Mouse (Mus musculus) B cell, adult (primary cell): ENCODE data around the gene Plekha6. TPM values are rescaled to one million over a fixed set of nuclear protein-coding genes. Genes with fewer than 3 reads are reported as not detected.

Experiments
- total RNA-seq: library from RNA; stranded (reverse); gene quantifications from 4 replicates; pipeline ENCODE4 v1.2.4, GENCODE M21; 2023; ENCODE audit not compliant: inconsistent age

Plekha6 gene
- 3.5 to 6.4 TPM (median 3.9 TPM) in 4 replicates for total RNA-seq

GRCm38 (mm10) chr1:133163820-133164431 is at the start of gene Plekha6:
Plekha6 (plus strand) TSS chr1:133164210.

DNA sequence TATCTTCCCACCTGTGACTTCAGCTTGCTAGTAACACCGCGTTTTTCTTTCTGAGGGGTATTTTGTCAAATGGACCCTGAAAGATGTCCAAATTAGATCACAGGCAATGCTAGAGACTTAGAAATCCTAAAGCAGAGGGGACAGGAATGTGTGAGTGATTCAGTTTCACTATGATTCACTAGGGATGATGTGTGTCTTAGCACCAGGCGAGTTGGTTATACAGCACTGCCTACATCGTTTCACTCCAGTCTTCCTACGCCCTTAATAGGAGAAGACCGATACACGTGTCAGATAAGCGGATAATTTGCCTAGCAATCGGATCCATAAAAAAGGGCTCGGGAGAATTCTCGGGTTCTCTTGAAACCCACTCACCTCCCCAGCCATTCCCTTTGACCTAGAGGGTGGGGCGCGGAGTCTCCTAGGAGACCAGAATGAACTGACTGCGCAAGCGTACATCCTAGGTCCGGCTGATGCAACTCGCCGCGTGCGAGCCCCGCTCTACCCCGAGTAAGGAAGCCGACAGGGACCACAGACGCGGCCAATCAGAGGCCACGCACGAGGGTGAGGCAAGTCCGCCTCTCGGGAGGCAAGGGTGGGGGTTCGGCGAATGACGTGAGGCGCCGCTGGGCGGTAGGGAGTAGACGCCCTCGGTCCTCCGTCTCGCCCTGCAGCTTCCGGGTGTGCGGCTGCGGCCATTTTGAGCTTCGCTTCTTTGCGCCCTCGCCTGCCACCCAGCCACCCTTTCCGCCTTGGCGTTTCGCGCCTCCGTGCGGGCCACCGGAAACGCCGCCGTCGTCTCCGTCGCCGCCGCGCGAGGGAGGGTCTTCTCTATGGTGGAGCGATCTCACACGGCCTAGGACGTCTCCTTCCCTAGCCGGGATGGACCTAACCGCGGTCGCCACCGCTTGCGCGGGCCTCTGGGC is 33.1 kb upstream of the Plekha6 start, which contains the start of gene Ppp1r15b:
Ppp1r15b (plus strand) TSS at position 506 of the 923 bp plus-strand sequence.

GRCm38 (mm10) chr1:133309652-133310267 is 145.8 kb downstream of the Plekha6 start, which contains the start of gene Golt1a:
Golt1a (plus strand) TSS chr1:133309800.

DNA sequence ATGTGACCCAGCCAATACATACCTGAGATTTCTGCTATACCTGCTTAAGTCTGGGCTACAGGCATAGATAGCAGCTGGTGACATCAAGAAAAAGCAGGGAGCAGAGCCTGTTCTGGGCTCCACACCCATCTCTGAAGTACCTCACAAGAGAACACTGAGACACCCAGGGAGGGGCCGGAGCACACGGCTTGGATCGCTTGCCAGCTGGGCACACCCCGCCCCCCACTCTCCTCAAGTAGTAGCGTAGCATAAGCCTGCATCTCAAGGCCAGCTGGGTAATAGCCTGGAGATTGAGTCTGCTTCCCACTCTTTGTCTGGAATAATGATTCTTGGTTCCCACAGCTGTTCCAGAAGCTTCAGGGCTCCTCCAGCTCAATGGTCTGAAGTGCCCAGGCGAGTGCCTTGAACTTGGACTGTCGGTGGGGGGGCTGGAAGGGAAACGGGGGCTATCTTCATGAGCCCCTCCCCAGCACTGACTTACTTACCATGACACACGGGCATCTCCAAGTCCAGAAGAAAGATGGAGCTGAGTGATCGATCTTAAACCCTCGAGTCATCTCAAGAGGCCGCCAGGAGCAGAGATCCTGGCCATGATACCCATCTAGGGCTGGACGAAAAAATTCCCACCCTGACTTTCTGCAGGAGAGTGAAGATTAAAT is 157.4 kb downstream of the Plekha6 start, which contains the start of gene Kiss1:
Kiss1 (plus strand) TSS at position 609 of the 659 bp plus-strand sequence.

GRCm38 (mm10) chr1:133350210-133350609 is 186.2 kb downstream of the Plekha6 start, which contains the start of gene Ren1:
Ren1 (plus strand) TSS chr1:133350510.

Other genes with a start within 250 kb of the Plekha6 start
- gene Mdm4, start 133.6 kb upstream of the Plekha6 start, total RNA-seq: 222 to 254 TPM (median 246 TPM) in 4 replicates
- gene Pik3c2b, start 118.5 kb upstream of the Plekha6 start, total RNA-seq: 111 to 118 TPM (median 117 TPM) in 4 replicates
- gene Ppp1r15b, start 33.1 kb upstream of the Plekha6 start, total RNA-seq: 89.9 to 92.8 TPM (median 91.3 TPM) in 4 replicates
- gene Golt1a, start 145.6 kb downstream of the Plekha6 start, total RNA-seq: not detected in 4 replicates
- gene Kiss1, start 157.7 kb downstream of the Plekha6 start, total RNA-seq: not detected in 4 replicates
- not detected in 4 replicates for gene Ren1, start 186.3 kb downstream of the Plekha6 start, total RNA-seq
- gene Etnk2, start 199.4 kb downstream of the Plekha6 start, total RNA-seq: 0.83 TPM in 1 of 4 replicates, not detected in the others